ENCODE assay signal across 21 mouse cellular contexts in genomic region chr15:25605376-25605775, GRCm38 (mm10). TPM values are rescaled to one million over a fixed set of nuclear protein-coding genes. Genes with fewer than 3 reads are reported as not detected.
DNase-seq lines count a peak whose midpoint lies in the region; ATAC-seq and TF ChIP-seq lines count a peak whose summit lies in the region.
"Had no signal": no experiment of that assay in that cellular context is flagged by ENCODE, and none has a peak within 500 bp of the region (broad histone marks: within the 10 kb centered on the region; RNA-seq: fewer than 3 reads in every experiment).

No protein-coding gene starts in this region.

- TF ChIP-seq CTCF in lung, adult 2 months (IDR thresholded peaks at IDR 0.05; ENCODE audit: insufficient read depth, low read length): no peak
- TF ChIP-seq CTCF in layer of hippocampus, adult 2 months (conservative IDR thresholded peaks at IDR 0.05): no peak

- WGBS in lung, adult 2 months: 76% methylated on average over 4 of the region's 4 CpGs

- ATAC-seq in common myeloid progenitor, adult 5-6 weeks (replicated peaks; ENCODE audit: low read depth, poor library complexity, severe bottlenecking): 0 out of 2 replicates have a peak, but pooled peaks have one; percentile 8
- peak; percentile 30 to 51; a peak in 3 of 4 replicates for ATAC-seq in hematopoietic stem cell, adult 5-6 weeks (replicated peaks in 1 of 2; ENCODE audit: insufficient read depth in 1 of 2, low FRiP score in 2 of 2, low TSS enrichment in 1 of 2, low read depth in 1 of 2, poor library complexity in 2 of 2, severe bottlenecking in 2 of 2)
- peak; percentile 22; the same call in 1 of the 2 replicates for ATAC-seq in megakaryocyte progenitor cell, adult 5-6 weeks (replicated peaks; ENCODE audit: poor library complexity)
- ATAC-seq: forebrain, embryonic 14.5 days; forebrain, embryonic 16.5 days had no signal

- H3K4me3 ChIP-seq in lung, adult 2 months (replicated peaks; ENCODE audit: extremely low read depth, low read depth, low read length): no peak overlapping the region
- H3K4me3 ChIP-seq in layer of hippocampus, adult 2 months: no peak overlapping the region
- H3K4me3 ChIP-seq: embryonic facial prominence, embryonic 10.5 days; embryonic facial prominence, embryonic 12.5 days; forebrain, embryonic 12.5 days had no signal

- peaks cover 2% of the 10 kb centered on the region for H3K4me1 ChIP-seq in lung, adult 2 months (ENCODE audit: control insufficient read depth, insufficient read depth, low read length)
- H3K4me1 ChIP-seq: forebrain, embryonic 12.5 days had no signal

- TF ChIP-seq POLR2A in lung, adult 2 months (IDR thresholded peaks at IDR 0.05; ENCODE audit: borderline replicate concordance, extremely low read depth, low read depth, low read length): no peak

- DNase-seq in lung, adult 2 months: no peak
- DNase-seq in layer of hippocampus, adult 2 months (ENCODE audit: low spot score in 2 of 2): no peak
- no peak for DNase-seq in kidney, postnatal 10 days
- DNase-seq: adrenal gland, adult 2 months; adrenal gland, postnatal 10 days; adrenal gland, postnatal 25 days; cerebellum, adult 11-12 months; cerebellum, adult 2 months; cerebellum, adult 9-10 months; cerebellum, postnatal 10 days; cerebellum, postnatal 25 days; embryo, embryonic 11 days had no signal

- no peak overlapping the region for H3K27ac ChIP-seq in layer of hippocampus, adult 2 months
- H3K27ac ChIP-seq: embryonic facial prominence, embryonic 10.5 days; embryonic facial prominence, embryonic 12.5 days; forebrain, embryonic 12.5 days had no signal

RNA-seq across cellular contexts. Expression of gene Myo10, which starts 16.9 kb away (rescaled TPM):
- 2.9 and 5.6 TPM in 2 replicates for total RNA-seq in common myeloid progenitor, adult 5-6 weeks (2017)
- 9.3 and 13.8 TPM in 2 replicates for total RNA-seq in hematopoietic stem cell, adult 5-6 weeks (2017)
- total RNA-seq in megakaryocyte progenitor cell, adult 5-6 weeks (2015): 2.4 and 2.9 TPM in 2 replicates
- 3.8 and 4.2 TPM in 2 replicates for total RNA-seq in megakaryocyte progenitor cell, adult 5-6 weeks (2017)
- polyA plus RNA-seq in lung, adult 2 months (2012; rRNA removed): 81.3 and 82.7 TPM in 2 replicates
- total RNA-seq in layer of hippocampus, adult 2 months (2021): 10 to 100 TPM; 52.0 to 54.3 TPM
- total RNA-seq: MEL had no signal
